Mouse (Mus musculus): Measurements from ENCODE around the gene Mcpt2. TPM values are rescaled to one million over a fixed set of nuclear protein-coding genes. Genes with fewer than 3 reads are reported as not detected.

Mcpt2 gene
- total and polyA plus RNA-seq, 3 experiments, result 0.13 TPM; not detected in 2

DNA sequence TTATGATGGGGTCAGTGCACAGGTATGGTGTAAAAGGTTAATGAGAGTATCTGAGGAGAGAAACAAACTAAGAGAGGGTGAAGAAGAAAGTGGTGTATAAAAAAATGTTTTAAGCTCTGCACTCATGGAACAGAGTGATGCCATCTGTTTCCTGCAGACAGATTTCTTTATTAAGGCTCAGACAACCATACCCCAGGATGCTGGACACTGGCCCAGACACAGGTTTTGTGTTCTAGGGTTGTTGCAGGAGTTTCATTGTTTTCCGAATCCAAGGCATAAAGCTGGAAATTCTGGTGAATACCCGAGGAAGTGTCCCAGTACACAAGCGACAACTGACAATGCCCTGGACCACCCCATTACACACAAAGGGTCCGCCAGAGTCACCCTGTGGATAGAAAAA, 40.2 kb downstream of the Mcpt2 start:
- Histone ChIP-seq H3K4me2 (ENCODE audit: insufficient read depth, low read depth, poor library complexity, severe bottlenecking) (no peak overlapping the region), H3K79me2 (replicated peaks; ENCODE audit: control insufficient read depth, extremely low read depth, insufficient read depth, poor library complexity, severe bottlenecking) (no peaks in the 10 kb centered on the region), H3K9me3 (replicated peaks; ENCODE audit: low read length) (no peaks in the 10 kb centered on the region), H3K27ac (ENCODE audit: insufficient read depth, low read depth) (no peak overlapping the region), H3K4me3 (replicated peaks in 1 of 3; ENCODE audit: low read depth in 2 of 3, low read length in 2 of 3, poor library complexity in 1 of 3) (no peak overlapping the region), H3K9ac (ENCODE audit: insufficient read depth, low read depth) (no peak overlapping the region), H3K36me3 (replicated peaks in 1 of 2; ENCODE audit: control insufficient read depth in 1 of 2, insufficient read depth in 1 of 2, low read length in 1 of 2) (no peaks in the 10 kb centered on the region), H3K4me1 (ENCODE audit: control insufficient read depth in 1 of 2, insufficient read depth in 2 of 2) (no peaks in the 10 kb centered on the region), H3K27me3 (replicated peaks) (no peaks in the 10 kb centered on the region)
- dilution Hi-C loops (cut with MboI; ENCODE audit: extremely low pct_ligation_motif_present, extremely low pct_unique_long_range_greater_than_20kb, low sequenced_read_pairs), result no loop called here
- in situ Hi-C loops (cut with MboI; ENCODE audit: low pct_ligation_motif_present, low pct_unique_long_range_greater_than_20kb, low sequenced_read_pairs), result no loop called here
- DNase-seq (ENCODE audit: extremely low read depth), result no peak
- no peak for TF ChIP-seq USF1 (IDR thresholded peaks at IDR 0.05; ENCODE audit: low read depth, low read length)
- TF ChIP-seq MAZ (IDR thresholded peaks at IDR 0.05; ENCODE audit: low read depth, low read length), result no peak
- TF ChIP-seq SIN3A (IDR thresholded peaks at IDR 0.05; ENCODE audit: low read length), result no peak
- no peak for TF ChIP-seq E2F4 (IDR thresholded peaks at IDR 0.05; ENCODE audit: insufficient replicate concordance, low read depth, low read length)

DNA sequence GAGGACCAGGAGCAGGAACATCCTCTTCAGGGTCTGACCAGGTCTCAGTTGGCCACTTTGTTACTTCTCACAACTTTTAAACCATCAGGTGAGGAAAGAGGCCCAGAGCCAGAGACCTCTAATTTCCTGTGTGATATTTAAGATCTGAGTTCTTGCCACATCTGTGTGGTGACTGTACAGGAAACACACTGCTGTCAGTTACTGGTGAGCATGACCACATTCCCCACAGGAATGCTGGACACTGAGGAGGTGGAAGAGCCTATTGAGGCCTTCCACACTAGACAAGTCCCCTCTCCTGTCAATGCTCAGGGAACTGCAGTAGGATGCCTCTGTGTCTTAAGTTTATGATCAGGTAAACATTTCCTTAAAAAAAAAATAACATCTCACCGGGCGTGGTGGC, 43.3 kb downstream of the Mcpt2 start, which contains the start of gene Mcpt8:
Mcpt8 (minus strand) TSS at position 107 of the 400 bp plus-strand sequence.
- Histone ChIP-seq H3K4me2 (ENCODE audit: insufficient read depth, low read depth, poor library complexity, severe bottlenecking) (no peak within 1 kb of the TSS), H3K4me3 (replicated peaks in 1 of 3; ENCODE audit: low read depth in 2 of 3, low read length in 2 of 3, poor library complexity in 1 of 3) (no peak within 1 kb of the TSS), H3K4me1 (ENCODE audit: control insufficient read depth in 1 of 2, insufficient read depth in 2 of 2) (no peaks in the 10 kb centered on the region), H3K27me3 (replicated peaks) (no peaks in the 10 kb centered on the region), H3K79me2 (replicated peaks; ENCODE audit: control insufficient read depth, extremely low read depth, insufficient read depth, poor library complexity, severe bottlenecking) (no peaks in the 10 kb centered on the region), H3K36me3 (replicated peaks in 1 of 2; ENCODE audit: control insufficient read depth in 1 of 2, insufficient read depth in 1 of 2, low read length in 1 of 2) (no peaks in the 10 kb centered on the region), H3K9me3 (replicated peaks; ENCODE audit: low read length) (no peaks in the 10 kb centered on the region), H3K27ac (ENCODE audit: insufficient read depth, low read depth) (no peak within 1 kb of the TSS), H3K9ac (ENCODE audit: insufficient read depth, low read depth) (no peak within 1 kb of the TSS)
- DNase-seq (ENCODE audit: extremely low read depth), result no peak
- TF ChIP-seq SIN3A (IDR thresholded peaks at IDR 0.05; ENCODE audit: low read length), result no peak
- TF ChIP-seq POLR2A (IDR thresholded peaks at IDR 0.05; ENCODE audit: low read depth, low read length), result no peak
- no peak for TF ChIP-seq HCFC1 (IDR thresholded peaks at IDR 0.05; ENCODE audit: low read depth, low read length)
- no peak for TF ChIP-seq JUN (IDR thresholded peaks at IDR 0.05; ENCODE audit: insufficient read depth, low read depth, low read length)
- TF ChIP-seq MXI1 (IDR thresholded peaks at IDR 0.05; ENCODE audit: low read depth, low read length), result no peak
- no peak for TF ChIP-seq USF2 (conservative IDR thresholded peaks at IDR 0.05; ENCODE audit: low read depth, low read length)
- no peak for TF ChIP-seq MEF2A (IDR thresholded peaks at IDR 0.05; ENCODE audit: borderline replicate concordance, low read depth, low read length)
- TF ChIP-seq NELFE (IDR thresholded peaks at IDR 0.05; ENCODE audit: low read depth, low read length), result no peak
- no peak for TF ChIP-seq ETS1 (conservative IDR thresholded peaks at IDR 0.05; ENCODE audit: low read depth, low read length)
- no peak for TF ChIP-seq E2F4 (IDR thresholded peaks at IDR 0.05; ENCODE audit: insufficient replicate concordance, low read depth, low read length)
- TF ChIP-seq MAFK (IDR thresholded peaks at IDR 0.05; ENCODE audit: insufficient replicate concordance, low read length), result no peak
- dilution Hi-C loops (cut with MboI; ENCODE audit: extremely low pct_ligation_motif_present, extremely low pct_unique_long_range_greater_than_20kb, low sequenced_read_pairs), result no loop called here
- in situ Hi-C loops (cut with MboI; ENCODE audit: low pct_ligation_motif_present, low pct_unique_long_range_greater_than_20kb, low sequenced_read_pairs), result no loop called here

- H3K9ac ChIP-seq (ENCODE audit: insufficient read depth, low read depth), result no peak overlapping the region
- no peak overlapping the region for H3K4me2 ChIP-seq (ENCODE audit: insufficient read depth, low read depth, poor library complexity, severe bottlenecking)
- H3K4me3 ChIP-seq (replicated peaks in 1 of 3; ENCODE audit: low read depth in 2 of 3, low read length in 2 of 3, poor library complexity in 1 of 3), result no peak overlapping the region
- in situ Hi-C loops (cut with MboI; ENCODE audit: low pct_ligation_motif_present, low pct_unique_long_range_greater_than_20kb, low sequenced_read_pairs) (no loop called here), dilution Hi-C loops (cut with MboI; ENCODE audit: extremely low pct_ligation_motif_present, extremely low pct_unique_long_range_greater_than_20kb, low sequenced_read_pairs) (no loop called here)
- no peak for DNase-seq (ENCODE audit: extremely low read depth)
- no peaks in the 10 kb centered on the region for H3K27me3 ChIP-seq (replicated peaks)
- no peak for TF ChIP-seq POLR2AphosphoS2 (IDR thresholded peaks at IDR 0.05; ENCODE audit: low read depth, low read length)
- TF ChIP-seq MYC (IDR thresholded peaks at IDR 0.05; ENCODE audit: low read depth, low read length), result no peak
- TF ChIP-seq SIN3A (IDR thresholded peaks at IDR 0.05; ENCODE audit: low read length), result no peak
- no peak for TF ChIP-seq POLR2A (IDR thresholded peaks at IDR 0.05; ENCODE audit: low read depth, low read length)
- no peak for TF ChIP-seq ELF1 (IDR thresholded peaks at IDR 0.05; ENCODE audit: low read depth, low read length)
- no peaks in the 10 kb centered on the region for H3K36me3 ChIP-seq (replicated peaks in 1 of 2; ENCODE audit: control insufficient read depth in 1 of 2, insufficient read depth in 1 of 2, low read length in 1 of 2)
- no peaks in the 10 kb centered on the region for H3K4me1 ChIP-seq (ENCODE audit: control insufficient read depth in 1 of 2, insufficient read depth in 2 of 2)
- no peaks in the 10 kb centered on the region for H3K79me2 ChIP-seq (replicated peaks; ENCODE audit: control insufficient read depth, extremely low read depth, insufficient read depth, poor library complexity, severe bottlenecking)
- no peaks in the 10 kb centered on the region for H3K9me3 ChIP-seq (replicated peaks; ENCODE audit: low read length)
- no peak overlapping the region for H3K27ac ChIP-seq (ENCODE audit: insufficient read depth, low read depth)
Measured at GRCm38 (mm10) chr14:56086711-56087110, 44.9 kb downstream of the Mcpt2 start.

Measured in CH12.LX (cell line).